Mouse (Mus musculus) lung, postnatal 36 days (tissue): ENCODE results near the gene Me1.

Source experiments
- DNase-seq: peaks from one replicate; pipeline ENCODE4 v3.0.0; 2022; ENCODE audit warnings: mixed read lengths

Gene Me1

GRCm38 (mm10) chr9:86695818-86696261, at the start of gene Me1:
Me1 (minus strand) TSS chr9:86695953.
- DNase-seq, result peak; percentile 23

GRCm38 (mm10) chr9:86744041-86744440, 48.3 kb upstream of the Me1 start:
- DNase-seq, result no peak

- no peak for DNase-seq
Measured at GRCm38 (mm10) chr9:86742959-86743911, 47.5 kb upstream of the Me1 start, which contains the start of gene Prss35. Prss35 (plus strand) TSS chr9:86743649.

- DNase-seq, result no peak
Measured at GRCm38 (mm10) chr9:86739971-86740370, 44.2 kb upstream of the Me1 start.

GRCm38 (mm10) chr9:86738801-86739200, 43.0 kb upstream of the Me1 start:
- no peak for DNase-seq

GRCm38 (mm10) chr9:86738067-86738466, 42.3 kb upstream of the Me1 start:
- DNase-seq, result no peak

- DNase-seq, result no peak
Measured at GRCm38 (mm10) chr9:86736991-86737390, 41.2 kb upstream of the Me1 start.

- DNase-seq, result no peak
Measured at GRCm38 (mm10) chr9:86734795-86735194, 39.0 kb upstream of the Me1 start.

GRCm38 (mm10) chr9:86734357-86734756, 38.6 kb upstream of the Me1 start:
- no peak for DNase-seq

- DNase-seq, result no peak
Measured at GRCm38 (mm10) chr9:86729811-86730210, 34.1 kb upstream of the Me1 start.

- DNase-seq, result no peak
Measured at GRCm38 (mm10) chr9:86729084-86729483, 33.3 kb upstream of the Me1 start.

- peak; percentile 55 for DNase-seq
Measured at GRCm38 (mm10) chr9:86728214-86728814, 32.6 kb upstream of the Me1 start.

GRCm38 (mm10) chr9:86726381-86726720, 30.6 kb upstream of the Me1 start:
- DNase-seq, result no peak

- no peak for DNase-seq
Measured at GRCm38 (mm10) chr9:86725604-86726380, 30.0 kb upstream of the Me1 start.

- no peak for DNase-seq
Measured at GRCm38 (mm10) chr9:86725066-86725465, 29.3 kb upstream of the Me1 start.

- no peak for DNase-seq
Measured at GRCm38 (mm10) chr9:86720794-86721193, 25.0 kb upstream of the Me1 start.

- no peak for DNase-seq
Measured at GRCm38 (mm10) chr9:86720227-86720626, 24.5 kb upstream of the Me1 start.

GRCm38 (mm10) chr9:86717119-86717518, 21.4 kb upstream of the Me1 start:
- no peak for DNase-seq

GRCm38 (mm10) chr9:86716540-86716939, 20.8 kb upstream of the Me1 start:
- no peak for DNase-seq

- no peak for DNase-seq
Measured at GRCm38 (mm10) chr9:86714089-86714488, 18.3 kb upstream of the Me1 start.

- no peak for DNase-seq
Measured at GRCm38 (mm10) chr9:86712648-86713047, 16.9 kb upstream of the Me1 start.

- DNase-seq, result no peak
Measured at GRCm38 (mm10) chr9:86710091-86710634, 14.4 kb upstream of the Me1 start.

GRCm38 (mm10) chr9:86708921-86709320, 13.2 kb upstream of the Me1 start:
- no peak for DNase-seq
